Mouse (Mus musculus) urinary bladder, adult 18-20 months (tissue): ENCODE data around the gene Prrg2.

Source experiments
- DNase-seq, 2 experiments: peaks; one replicate each; pipeline ENCODE4 v3.0.0; 2022; ENCODE audit warnings: low spot score in 2 of 2, mixed read lengths in 2 of 2

Prrg2 gene

GRCm38 (mm10) chr7:45058607-45059571 is 3.6 kb downstream of the Prrg2 start:
- DNase-seq: no peak

- DNase-seq: no peak
Observed at GRCm38 (mm10) chr7:45056972-45057348, 5.5 kb downstream of the Prrg2 start.

GRCm38 (mm10) chr7:45056329-45056971 is 6.0 kb downstream of the Prrg2 start:
- DNase-seq: no peak

- peak; percentile 90 to 94 for DNase-seq
Observed at GRCm38 (mm10) chr7:45053931-45054510, 8.5 kb downstream of the Prrg2 start.

- peak; percentile 70 to 78 for DNase-seq
Observed at GRCm38 (mm10) chr7:45053117-45053930, 9.2 kb downstream of the Prrg2 start.

GRCm38 (mm10) chr7:45052862-45053116 is 9.7 kb downstream of the Prrg2 start, which contains the start of gene Prr12:
Gene Prr12 (minus strand): TSS chr7:45052881.
- DNase-seq: no peak

GRCm38 (mm10) chr7:45052181-45052861 is 10.2 kb downstream of the Prrg2 start:
- DNase-seq: peak in 1 of 2 experiments; percentile 42

GRCm38 (mm10) chr7:45051601-45051974 is 10.9 kb downstream of the Prrg2 start:
- DNase-seq: no peak

GRCm38 (mm10) chr7:45050945-45051600 is 11.4 kb downstream of the Prrg2 start:
- DNase-seq: no peak

- no peak for DNase-seq
Observed at GRCm38 (mm10) chr7:45048923-45049657, 13.4 kb downstream of the Prrg2 start.

GRCm38 (mm10) chr7:45048001-45048890 is 14.2 kb downstream of the Prrg2 start:
- no peak for DNase-seq

GRCm38 (mm10) chr7:45047491-45047890 is 15.0 kb downstream of the Prrg2 start:
- DNase-seq: no peak

- DNase-seq: no peak
Observed at GRCm38 (mm10) chr7:45046853-45047350, 15.6 kb downstream of the Prrg2 start.

GRCm38 (mm10) chr7:45045741-45046140 is 16.7 kb downstream of the Prrg2 start:
- no peak for DNase-seq

GRCm38 (mm10) chr7:45043307-45043706 is 19.2 kb downstream of the Prrg2 start:
- DNase-seq: no peak

- DNase-seq: no peak
Observed at GRCm38 (mm10) chr7:45040851-45041250, 21.6 kb downstream of the Prrg2 start.

- no peak for DNase-seq
Observed at GRCm38 (mm10) chr7:45038411-45038810, 24.1 kb downstream of the Prrg2 start.

GRCm38 (mm10) chr7:45037720-45038361 is 24.6 kb downstream of the Prrg2 start:
- no peak for DNase-seq
